Mouse (Mus musculus) stomach, postnatal 0 days (tissue): Measurements from ENCODE around the gene Rnf34. TPM values are rescaled to one million over a fixed set of nuclear protein-coding genes. Genes with fewer than 3 reads are reported as not detected.
A peak's percentile ranks its signal among the peaks of the same experiment; 100 is the strongest.

Source experiments
- ATAC-seq: fragments of 200-750 bp; cut with Nextera tagmentation; 2 replicates; pipeline ENCODE4 v1.8.0; 2017; ENCODE audit not compliant: low FRiP score, low TSS enrichment
- DNase-seq: peaks from one replicate; pipeline ENCODE4 v3.0.0-alpha.2; 2016; ENCODE audit warnings: low spot score
- H3K27ac ChIP-seq: fragments of 300-500 bp; sonication (generic); replicated peaks from 2 replicates; pipeline ENCODE4 v1.5.1; 2014; ENCODE audit warnings: mild to moderate bottlenecking, control low read depth
- H3K27me3 ChIP-seq: fragments of 300-500 bp; sonication (generic); 2 replicates; pipeline ENCODE4 v1.6.1; 2014; ENCODE audit warnings: low read length; ENCODE audit not compliant: control insufficient read depth, insufficient read depth
- H3K36me3 ChIP-seq: fragments of 300-500 bp; sonication (generic); 2 replicates; pipeline ENCODE4 v1.6.1; 2014; ENCODE audit warnings: low read length, mixed read lengths; ENCODE audit not compliant: control insufficient read depth, insufficient read depth
- H3K4me1 ChIP-seq: fragments of 300-500 bp; sonication (generic); replicated peaks from 2 replicates; pipeline ENCODE4 v1.6.1; 2014; ENCODE audit warnings: antibody characterized with exemption; ENCODE audit not compliant: control insufficient read depth, insufficient read depth
- H3K4me2 ChIP-seq: fragments of 300-500 bp; sonication (generic); replicated peaks from 2 replicates; pipeline ENCODE4 v1.6.1; 2014; ENCODE audit warnings: low read depth, mild to moderate bottlenecking, control low read depth, moderate library complexity
- H3K4me3 ChIP-seq: fragments of 300-500 bp; sonication (generic); 2 replicates; pipeline ENCODE4 v1.5.1; 2014; ENCODE audit warnings: low read depth, low read length, control low read depth
- H3K9ac ChIP-seq: fragments of 300-500 bp; sonication (generic); 2 replicates; pipeline ENCODE4 v1.6.1; 2014; ENCODE audit warnings: mild to moderate bottlenecking, low read length, control low read depth, mixed read lengths
- H3K9me3 ChIP-seq: fragments of 300-500 bp; sonication (generic); 2 replicates; pipeline ENCODE4 v1.6.1; 2016; ENCODE audit warnings: low read length; ENCODE audit not compliant: control insufficient read depth
- CTCF ChIP-seq: IDR thresholded peaks from 2 replicates; pipeline ENCODE4 v1.5.1; 2016; ENCODE audit warnings: antibody characterized with exemption, low read depth, mild to moderate bottlenecking, moderate library complexity
- EP300 ChIP-seq: optimal IDR thresholded peaks from 2 replicates; pipeline ENCODE3; 2016; ENCODE audit warnings: antibody characterized with exemption
- WGBS: fragments of 180-500 bp; shearing (Covaris S2); extraction: QIAGEN DNeasy Blood & Tissue Kit; methylation state at CpG from one replicate; pipeline ENCODE4 v1.1.7; 2014; 5-methylcytosine and 5-hydroxymethylcytosine counted together
- polyA plus RNA-seq: library from polyadenylated mRNA; unstranded; fragments of >200 nt; fragmentation: Nextera tagmentation; extraction: Ambion mirVana; gene quantifications from 2 replicates; pipeline ENCODE4 v1.2.1, GENCODE M21; 2015

Gene Rnf34
- polyA plus RNA-seq, 1 experiment from 2014 or later = 19.1 TPM

DNA sequence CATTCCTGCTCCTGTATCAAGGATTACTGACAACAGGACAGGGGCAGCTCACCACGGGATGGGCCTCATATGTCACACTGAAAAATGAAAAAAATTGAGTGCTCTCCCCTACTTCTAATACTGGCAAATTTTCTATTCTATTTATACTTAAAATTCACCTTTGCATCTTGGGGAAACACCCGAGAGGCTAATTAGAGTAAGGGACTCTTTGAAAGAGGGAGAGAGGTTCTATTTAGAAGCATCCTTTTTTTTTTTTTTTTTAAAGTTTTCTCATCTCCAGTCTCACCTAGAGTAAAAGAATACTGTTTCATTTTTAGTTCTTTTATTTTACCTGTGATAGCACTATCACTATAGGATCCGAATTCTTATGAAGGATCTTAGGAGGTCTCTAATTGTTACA lies 24.5 kb downstream of the Rnf34 start:
- no peak overlapping the region for H3K4me3 ChIP-seq
- WGBS = 81% methylated on average over 3 of the region's 3 CpGs
- DNase-seq (no peak), ATAC-seq (no peak)
- no peaks in the 10 kb centered on the region for H3K9me3 ChIP-seq
- H3K36me3 ChIP-seq = peaks cover 8% of the 10 kb centered on the region; the same call in 1 of the 2 replicates
- TF ChIP-seq CTCF (no peak), EP300 (no peak)
- H3K27ac ChIP-seq = no peak overlapping the region
- H3K4me1 ChIP-seq = no peaks in the 10 kb centered on the region
- H3K27me3 ChIP-seq = no peaks in the 10 kb centered on the region
- no peak overlapping the region for H3K9ac ChIP-seq
- no peak overlapping the region for H3K4me2 ChIP-seq

DNA sequence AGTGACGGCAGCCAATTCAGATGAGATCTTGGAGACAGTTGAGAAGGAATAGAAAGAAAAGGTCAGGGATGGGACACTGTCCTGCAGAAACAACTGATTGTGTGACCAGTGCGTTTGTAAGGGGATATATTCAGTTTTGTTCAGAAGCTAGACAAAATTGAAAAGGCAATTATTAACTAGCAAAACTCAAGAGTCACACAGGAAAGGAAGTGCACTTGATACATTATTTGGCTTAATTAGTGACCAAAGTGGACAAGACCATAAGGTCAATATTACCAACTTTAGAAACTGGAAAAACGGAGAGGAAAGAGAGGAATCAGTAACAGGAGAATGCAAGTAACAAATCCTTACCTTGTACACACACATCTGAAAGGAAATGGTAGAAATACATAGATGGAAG lies 26.8 kb downstream of the Rnf34 start:
- 73% methylated on average over 3 of the region's 3 CpGs for WGBS
- Histone ChIP-seq H3K4me2 (no peak overlapping the region), H3K4me3 (no peak overlapping the region), H3K27me3 (no peaks in the 10 kb centered on the region), H3K27ac (no peak overlapping the region), H3K9ac (no peak overlapping the region), H3K36me3 (peaks cover 4% of the 10 kb centered on the region; the same call in 1 of the 2 replicates), H3K4me1 (no peaks in the 10 kb centered on the region), H3K9me3 (no peaks in the 10 kb centered on the region)
- ATAC-seq = no peak
- DNase-seq = no peak
- TF ChIP-seq CTCF (no peak), EP300 (no peak)

DNA sequence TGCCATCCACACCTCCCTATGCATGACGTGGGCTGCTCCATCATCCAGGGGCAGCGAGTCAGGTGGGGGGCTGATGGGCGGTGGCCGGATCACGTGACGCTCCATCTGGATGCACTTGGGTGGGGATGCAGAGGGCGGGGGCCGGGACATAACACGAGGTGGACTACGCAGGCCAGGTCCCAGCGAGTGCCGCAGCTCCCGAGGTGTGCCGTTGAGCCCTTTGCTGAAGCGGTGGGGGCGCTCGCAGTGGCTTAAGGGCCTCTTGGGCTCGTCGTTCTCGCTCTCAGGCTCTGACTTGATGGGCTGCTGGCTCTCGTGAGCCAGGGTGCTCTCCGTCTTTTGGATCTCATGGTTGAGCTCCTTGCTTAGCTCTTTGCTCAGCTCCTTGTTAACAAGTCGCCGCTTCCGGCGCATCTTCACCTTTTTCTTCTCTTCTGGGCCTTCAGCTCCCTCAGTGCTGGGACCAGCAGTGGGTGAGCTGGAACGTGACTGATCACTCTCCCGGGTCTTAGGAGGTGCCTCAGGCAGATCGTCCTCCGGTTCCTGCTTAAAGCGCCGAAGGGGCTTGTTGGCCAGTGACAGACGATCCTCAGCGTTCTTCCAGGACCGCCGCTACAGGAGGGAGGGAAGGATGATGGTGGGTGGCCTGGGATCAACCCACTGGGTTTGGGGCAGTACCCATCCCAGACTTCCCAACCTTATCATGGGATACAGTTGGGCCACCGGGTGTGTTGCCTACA lies 30.6 kb downstream of the Rnf34 start:
- no peaks in the 10 kb centered on the region for H3K9me3 ChIP-seq
- no peak for DNase-seq
- H3K27me3 ChIP-seq = no peaks in the 10 kb centered on the region
- no peak overlapping the region for H3K9ac ChIP-seq
- no peak overlapping the region for H3K27ac ChIP-seq
- no peak overlapping the region for H3K4me3 ChIP-seq
- no peaks in the 10 kb centered on the region; the same call in 1 of the 2 replicates for H3K4me1 ChIP-seq
- no peak for ATAC-seq
- WGBS = 93% methylated on average over 37 of the region's 37 CpGs
- H3K36me3 ChIP-seq = peaks cover 4% of the 10 kb centered on the region; the same call in 1 of the 2 replicates
- no peak for TF ChIP-seq EP300
- TF ChIP-seq CTCF = no peak
- no peak overlapping the region for H3K4me2 ChIP-seq

DNA sequence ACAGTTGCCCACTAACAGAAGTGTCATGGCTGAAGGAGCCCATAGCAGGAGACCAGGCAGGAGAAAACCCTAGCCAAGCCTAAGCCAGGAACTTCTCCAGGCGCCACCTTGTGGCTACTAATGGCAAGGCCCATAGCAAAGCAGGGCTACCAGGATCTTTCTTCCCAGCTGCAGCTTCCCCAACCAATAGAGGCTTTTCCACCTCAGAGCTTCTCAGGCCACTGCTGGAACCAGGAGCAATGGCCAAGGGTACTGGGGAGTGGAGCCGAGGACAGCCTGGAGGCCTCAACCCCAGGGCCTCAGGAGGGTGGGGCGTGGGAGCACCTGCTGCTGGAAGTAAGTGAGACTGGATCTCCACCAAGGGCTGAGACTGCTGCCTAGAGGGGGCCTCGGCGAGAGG lies 31.5 kb downstream of the Rnf34 start:
- peak; percentile 56 for ATAC-seq
- Histone ChIP-seq H3K4me1 (no peaks in the 10 kb centered on the region; the same call in 1 of the 2 replicates), H3K27ac (peak overlapping the region; percentile 78), H3K4me3 (no peak overlapping the region), H3K36me3 (peaks cover 4% of the 10 kb centered on the region; the same call in 1 of the 2 replicates), H3K9ac (no peak overlapping the region), H3K27me3 (no peaks in the 10 kb centered on the region), H3K4me2 (no peak overlapping the region; the same call in 1 of the 2 replicates), H3K9me3 (no peaks in the 10 kb centered on the region)
- DNase-seq = peak; percentile 78
- TF ChIP-seq EP300 (no peak), CTCF (peak; percentile 88)
- WGBS = 50% methylated on average over 5 of the region's 5 CpGs

DNA sequence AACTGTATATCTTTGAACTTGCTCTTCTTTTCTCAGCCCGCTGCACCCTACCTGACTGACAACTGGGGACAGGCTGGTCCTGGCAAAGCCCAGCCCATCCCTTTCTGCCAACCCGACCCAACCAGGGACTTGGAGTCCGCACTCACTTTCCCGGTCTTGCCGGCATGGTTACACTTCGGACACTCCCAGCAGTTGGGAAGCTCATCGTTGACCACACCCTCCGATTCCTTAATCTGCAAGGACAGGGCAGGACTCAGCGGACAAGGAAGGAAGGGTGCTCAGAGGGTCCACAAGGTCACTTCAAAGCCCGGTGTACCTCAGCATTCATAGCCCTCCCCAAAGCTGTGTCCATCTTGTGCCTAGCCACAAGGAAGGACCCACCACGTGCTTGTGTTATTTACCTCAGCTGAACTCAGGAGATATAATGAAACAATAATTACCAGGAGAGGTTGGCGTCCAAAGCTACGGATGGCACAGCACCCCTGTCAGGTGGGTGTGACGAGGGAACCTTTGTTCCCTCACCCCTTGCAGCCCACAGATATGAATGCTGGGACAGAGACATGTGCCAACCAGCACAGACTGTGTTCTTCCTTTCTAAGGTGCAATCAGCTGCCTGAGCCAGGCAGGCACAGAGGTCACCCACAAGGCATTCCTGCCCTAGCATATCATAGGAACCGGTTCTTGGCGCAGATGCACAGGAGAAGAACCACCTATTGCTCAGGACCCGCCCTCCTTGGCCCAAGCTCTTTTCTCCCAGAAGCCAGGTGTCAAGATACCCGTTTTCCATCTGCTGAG lies 32.6 kb downstream of the Rnf34 start:
- Histone ChIP-seq H3K27me3 (no peaks in the 10 kb centered on the region), H3K27ac (peak overlapping the region; percentile 78), H3K9me3 (no peaks in the 10 kb centered on the region), H3K9ac (no peak overlapping the region), H3K36me3 (peaks cover 4% of the 10 kb centered on the region; the same call in 1 of the 2 replicates), H3K4me1 (no peaks in the 10 kb centered on the region; the same call in 1 of the 2 replicates), H3K4me2 (no peak overlapping the region), H3K4me3 (no peak overlapping the region)
- peak; percentile 40 for ATAC-seq
- 76% methylated on average over 18 of the region's 18 CpGs for WGBS
- no peak for TF ChIP-seq EP300
- no peak for TF ChIP-seq CTCF
- DNase-seq = no peak
